Mouse (Mus musculus): Measurements from ENCODE around the gene Acvr1b.

The Acvr1b gene

GRCm38 (mm10) chr15:101200777-101201295 lies 27.0 kb downstream of the Acvr1b start:
- DNase-seq = peak in 1 of 2 experiments; percentile 14

GRCm38 (mm10) chr15:101201414-101201813 lies 27.5 kb downstream of the Acvr1b start:
- peak; percentile 73 to 79 for DNase-seq

GRCm38 (mm10) chr15:101203673-101204072 lies 29.8 kb downstream of the Acvr1b start:
- DNase-seq = no peak

GRCm38 (mm10) chr15:101204781-101205180 lies 30.9 kb downstream of the Acvr1b start:
- no peak for DNase-seq

GRCm38 (mm10) chr15:101210228-101210627 lies 36.4 kb downstream of the Acvr1b start:
- peak; percentile 76 to 86 for DNase-seq

- peak in 1 of 2 experiments; percentile 37 for DNase-seq
Observed at GRCm38 (mm10) chr15:101210998-101211613, 37.2 kb downstream of the Acvr1b start.

- no peak for DNase-seq
Observed at GRCm38 (mm10) chr15:101212435-101212834, 38.6 kb downstream of the Acvr1b start.

GRCm38 (mm10) chr15:101215136-101215535 lies 41.3 kb downstream of the Acvr1b start:
- no peak for DNase-seq

GRCm38 (mm10) chr15:101216036-101216435 lies 42.2 kb downstream of the Acvr1b start:
- no peak for DNase-seq

GRCm38 (mm10) chr15:101220905-101221297 lies 47.0 kb downstream of the Acvr1b start:
- no peak for DNase-seq

GRCm38 (mm10) chr15:101221298-101222104 lies 47.6 kb downstream of the Acvr1b start:
- DNase-seq = peak; percentile 90 to 96

GRCm38 (mm10) chr15:101222897-101223482 lies 49.1 kb downstream of the Acvr1b start:
- DNase-seq = no peak

- no peak for DNase-seq
Observed at GRCm38 (mm10) chr15:101223596-101223995, 49.7 kb downstream of the Acvr1b start.

- DNase-seq = peak; percentile 73 to 81
Observed at GRCm38 (mm10) chr15:101224006-101224906, 50.4 kb downstream of the Acvr1b start, which contains the start of gene Grasp. Gene Grasp, plus strand, starts transcription at chr15:101224188.

GRCm38 (mm10) chr15:101224977-101225376 lies 51.1 kb downstream of the Acvr1b start:
- no peak for DNase-seq

- no peak for DNase-seq
Observed at GRCm38 (mm10) chr15:101227971-101228370, 54.1 kb downstream of the Acvr1b start.

- DNase-seq = no peak
Observed at GRCm38 (mm10) chr15:101228866-101229590, 55.2 kb downstream of the Acvr1b start.

GRCm38 (mm10) chr15:101230503-101230902 lies 56.6 kb downstream of the Acvr1b start:
- DNase-seq = no peak

GRCm38 (mm10) chr15:101230995-101231647 lies 57.3 kb downstream of the Acvr1b start:
- peak in 1 of 2 experiments; percentile 50 for DNase-seq

GRCm38 (mm10) chr15:101231648-101232180 lies 57.8 kb downstream of the Acvr1b start:
- DNase-seq = no peak

GRCm38 (mm10) chr15:101232607-101233006 lies 58.7 kb downstream of the Acvr1b start:
- DNase-seq = no peak

Measured in cerebellum, postnatal 14 days (tissue).